Mouse (Mus musculus) intestine, embryonic 15.5 days (tissue): Measurements from ENCODE around the gene Psmd11. TPM values are rescaled to one million over a fixed set of nuclear protein-coding genes. Genes with fewer than 3 reads are reported as not detected.
"Not testable (repeated sequence)": the region's sequence is repeated elsewhere in the genome, so short reads cannot be mapped to it uniquely, and the experiment has no call there.

Experiments
- ATAC-seq: fragments of 200-750 bp; cut with Nextera tagmentation; 2 replicates; pipeline ENCODE4 v1.8.0; 2017; ENCODE audit warnings: moderate TSS enrichment, moderate library complexity
- H3K27ac ChIP-seq: fragments of 300-500 bp; sonication (generic); 2 replicates; pipeline ENCODE4 v1.5.1; 2015; ENCODE audit warnings: mild to moderate bottlenecking, inconsistent platforms
- H3K27me3 ChIP-seq: fragments of 300-500 bp; sonication (generic); replicated peaks from 2 replicates; pipeline ENCODE4 v1.6.1; 2015; ENCODE audit warnings: inconsistent platforms
- H3K36me3 ChIP-seq: fragments of 300-500 bp; sonication (generic); 2 replicates; pipeline ENCODE4 v1.6.1; 2015; ENCODE audit warnings: inconsistent platforms
- H3K4me1 ChIP-seq: fragments of 300-500 bp; sonication (generic); replicated peaks from 2 replicates; pipeline ENCODE4 v1.6.1; 2015; ENCODE audit warnings: inconsistent platforms
- H3K4me2 ChIP-seq: fragments of 300-500 bp; sonication (generic); replicated peaks from 2 replicates; pipeline ENCODE4 v1.6.1; 2015; ENCODE audit warnings: mild to moderate bottlenecking, inconsistent platforms
- H3K4me3 ChIP-seq: fragments of 300-500 bp; sonication (generic); replicated peaks from 2 replicates; pipeline ENCODE4 v1.5.1; 2015; ENCODE audit warnings: inconsistent platforms
- H3K9ac ChIP-seq: fragments of 300-500 bp; sonication (generic); 2 replicates; pipeline ENCODE4 v1.6.1; 2015; ENCODE audit warnings: inconsistent platforms
- H3K9me3 ChIP-seq: fragments of 300-500 bp; sonication (generic); 2 replicates; pipeline ENCODE4 v1.6.1; 2016; ENCODE audit warnings: inconsistent platforms
- WGBS: fragments of 180-500 bp; shearing (Covaris S2); methylation state at CpG from one replicate; pipeline ENCODE4 v1.1.7; 2015; 5-methylcytosine and 5-hydroxymethylcytosine counted together
- polyA plus RNA-seq: library from polyadenylated mRNA; unstranded; fragments of >200 nt; fragmentation: Nextera tagmentation; extraction: Ambion mirVana; gene quantifications from 2 replicates; pipeline ENCODE4 v1.2.1, GENCODE M21; 2015

The Psmd11 gene
- polyA plus RNA-seq, 1 experiment from 2014 or later, result 297 TPM

GRCm38 (mm10) chr11:80407878-80408277, 20.5 kb upstream of the Psmd11 start:
- H3K36me3 ChIP-seq, result peaks cover 18% of the 10 kb centered on the region
- not testable (repeated sequence) for H3K4me3 ChIP-seq, H3K27me3 ChIP-seq, H3K4me1 ChIP-seq, H3K9me3 ChIP-seq, H3K27ac ChIP-seq, ATAC-seq, H3K4me2 ChIP-seq, H3K9ac ChIP-seq
- 93% methylated on average over 6 of the region's 6 CpGs for WGBS

GRCm38 (mm10) chr11:80410377-80410776, 18.0 kb upstream of the Psmd11 start:
- Histone ChIP-seq H3K9ac (no peak overlapping the region), H3K4me3 (no peak overlapping the region), H3K9me3 (no peaks in the 10 kb centered on the region), H3K27ac (no peak overlapping the region), H3K36me3 (peaks cover 12% of the 10 kb centered on the region), H3K4me2 (no peak overlapping the region), H3K4me1 (no peaks in the 10 kb centered on the region), H3K27me3 (no peaks in the 10 kb centered on the region)
- ATAC-seq, result no peak
- 88% methylated on average over 2 of the region's 2 CpGs for WGBS

- H3K4me2 ChIP-seq, result no peak overlapping the region
- no peaks in the 10 kb centered on the region for H3K9me3 ChIP-seq
- H3K4me1 ChIP-seq, result no peaks in the 10 kb centered on the region
- H3K36me3 ChIP-seq, result 0 out of 2 replicates have a peak, but pooled peaks cover 3% of the 10 kb centered on the region
- 91% methylated on average over 5 of the region's 5 CpGs for WGBS
- no peak overlapping the region for H3K9ac ChIP-seq
- no peak overlapping the region for H3K4me3 ChIP-seq
- no peak overlapping the region for H3K27ac ChIP-seq
- ATAC-seq, result no peak
- H3K27me3 ChIP-seq, result no peaks in the 10 kb centered on the region
Observed at GRCm38 (mm10) chr11:80417085-80417484, 11.3 kb upstream of the Psmd11 start.

GRCm38 (mm10) chr11:80419743-80420142, 8.7 kb upstream of the Psmd11 start:
- no peak for ATAC-seq
- Histone ChIP-seq H3K4me1 (no peaks in the 10 kb centered on the region), H3K4me3 (no peak overlapping the region), H3K27me3 (no peaks in the 10 kb centered on the region), H3K9ac (no peak overlapping the region), H3K4me2 (no peak overlapping the region), H3K36me3 (0 out of 2 replicates have a peak, but pooled peaks cover 3% of the 10 kb centered on the region), H3K9me3 (no peaks in the 10 kb centered on the region), H3K27ac (no peak overlapping the region)
- 85% methylated on average over 1 of the region's 1 CpGs for WGBS

- no peak overlapping the region for H3K4me3 ChIP-seq
- ATAC-seq, result no peak
- H3K9me3 ChIP-seq, result no peaks in the 10 kb centered on the region
- H3K27me3 ChIP-seq, result no peaks in the 10 kb centered on the region
- H3K4me1 ChIP-seq, result no peaks in the 10 kb centered on the region
- no peak overlapping the region for H3K9ac ChIP-seq
- no peak overlapping the region for H3K4me2 ChIP-seq
- no peak overlapping the region for H3K27ac ChIP-seq
- WGBS, result 65% methylated on average over 2 of the region's 2 CpGs
- H3K36me3 ChIP-seq, result 0 out of 2 replicates have a peak, but pooled peaks cover 3% of the 10 kb centered on the region
Observed at GRCm38 (mm10) chr11:80420202-80420984, 8.0 kb upstream of the Psmd11 start.

GRCm38 (mm10) chr11:80421421-80422047, 6.9 kb upstream of the Psmd11 start:
- Histone ChIP-seq H3K4me3 (no peak overlapping the region), H3K9me3 (no peaks in the 10 kb centered on the region), H3K4me2 (no peak overlapping the region), H3K27me3 (no peaks in the 10 kb centered on the region), H3K4me1 (no peaks in the 10 kb centered on the region), H3K9ac (no peak overlapping the region), H3K36me3 (0 out of 2 replicates have a peak, but pooled peaks cover 3% of the 10 kb centered on the region), H3K27ac (no peak overlapping the region)
- ATAC-seq, result no peak
- 85% methylated on average over 7 of the region's 7 CpGs for WGBS

GRCm38 (mm10) chr11:80424691-80425090, 3.7 kb upstream of the Psmd11 start:
- no peak for ATAC-seq
- Histone ChIP-seq H3K27me3 (no peaks in the 10 kb centered on the region), H3K36me3 (no peaks in the 10 kb centered on the region), H3K9me3 (no peaks in the 10 kb centered on the region), H3K27ac (no peak overlapping the region), H3K9ac (no peak overlapping the region), H3K4me1 (peaks cover 1% of the 10 kb centered on the region; the same call in 1 of the 2 replicates), H3K4me3 (no peak overlapping the region), H3K4me2 (no peak overlapping the region)
- 81% methylated on average over 2 of the region's 2 CpGs for WGBS

GRCm38 (mm10) chr11:80425247-80425778, 3.1 kb upstream of the Psmd11 start:
- H3K36me3 ChIP-seq, result no peaks in the 10 kb centered on the region
- ATAC-seq, result no peak
- H3K9me3 ChIP-seq, result no peaks in the 10 kb centered on the region
- WGBS, result 60% methylated on average over 5 of the region's 5 CpGs
- H3K27ac ChIP-seq, result no peak overlapping the region
- no peak overlapping the region for H3K9ac ChIP-seq
- H3K4me1 ChIP-seq, result peaks cover 4% of the 10 kb centered on the region; the same call in 1 of the 2 replicates
- no peaks in the 10 kb centered on the region for H3K27me3 ChIP-seq
- no peak overlapping the region for H3K4me2 ChIP-seq
- H3K4me3 ChIP-seq, result no peak overlapping the region

- not testable (repeated sequence) for H3K27ac ChIP-seq, ATAC-seq, H3K36me3 ChIP-seq, H3K4me1 ChIP-seq, H3K4me3 ChIP-seq, H3K27me3 ChIP-seq, H3K4me2 ChIP-seq, H3K9ac ChIP-seq, H3K9me3 ChIP-seq
- 80% methylated on average over 16 of the region's 16 CpGs for WGBS
Observed at GRCm38 (mm10) chr11:80426029-80426813, 2.2 kb upstream of the Psmd11 start.

GRCm38 (mm10) chr11:80429009-80429475, 627 bp downstream of the Psmd11 start:
- peak; percentile 83 for ATAC-seq
- H3K36me3 ChIP-seq, result 0 out of 2 replicates have a peak, but pooled peaks cover 8% of the 10 kb centered on the region
- WGBS, result under 1% methylated on average over 37 of the region's 37 CpGs

GRCm38 (mm10) chr11:80429500-80430166, 1.2 kb downstream of the Psmd11 start:
- 55% methylated on average over 14 of the region's 14 CpGs for WGBS
- peak overlapping the region; percentile 73 for H3K4me2 ChIP-seq
- 0 out of 2 replicates have a peak, but pooled peaks cover 8% of the 10 kb centered on the region for H3K36me3 ChIP-seq
- H3K4me1 ChIP-seq, result peaks cover 4% of the 10 kb centered on the region; the same call in 1 of the 2 replicates
- H3K27ac ChIP-seq, result no peak overlapping the region
- no peak for ATAC-seq
- H3K27me3 ChIP-seq, result no peaks in the 10 kb centered on the region
- no peaks in the 10 kb centered on the region for H3K9me3 ChIP-seq
- H3K9ac ChIP-seq, result peak overlapping the region; percentile 95
- H3K4me3 ChIP-seq, result peak overlapping the region; percentile 99

More at GRCm38 (mm10) chr11:80429009-80429475, 627 bp downstream of the Psmd11 start:
- no peaks in the 10 kb centered on the region for H3K9me3 ChIP-seq
- H3K27me3 ChIP-seq, result no peaks in the 10 kb centered on the region
- peak overlapping the region; percentile 73 for H3K4me2 ChIP-seq
- peak overlapping the region; percentile 88 for H3K27ac ChIP-seq
- peak overlapping the region; percentile 95 for H3K9ac ChIP-seq
- H3K4me3 ChIP-seq, result peak overlapping the region; percentile 99
- peaks cover 4% of the 10 kb centered on the region; the same call in 1 of the 2 replicates for H3K4me1 ChIP-seq
